Mouse (Mus musculus) gastrocnemius, adult 18-20 months (tissue): ENCODE results near the gene Kcnip4. TPM values are rescaled to one million over a fixed set of nuclear protein-coding genes. Genes with fewer than 3 reads are reported as not detected.

Experiments
- DNase-seq: peaks from one replicate; pipeline ENCODE4 v3.0.0; 2021; ENCODE audit warnings: low spot score
- long read RNA-seq, 2 experiments: library from polyadenylated mRNA; stranded (forward); transcript quantifications; one replicate each; pipeline ENCODE4 v2.0.0; 2021
- total RNA-seq, 2 experiments: library from RNA; stranded (reverse); gene quantifications; 2 replicates each; pipeline ENCODE4 v1.2.3; 2021

Gene Kcnip4
- not detected for total RNA-seq
- long read RNA-seq, experiment 1, result 0 reads
- long read RNA-seq, experiment 2, result 0 reads

GRCm38 (mm10) chr5:49524394-49525241 lies at the start of gene Kcnip4:
Gene Kcnip4, minus strand, starts transcription at chr5:49524907.
- no peak for DNase-seq

DNA sequence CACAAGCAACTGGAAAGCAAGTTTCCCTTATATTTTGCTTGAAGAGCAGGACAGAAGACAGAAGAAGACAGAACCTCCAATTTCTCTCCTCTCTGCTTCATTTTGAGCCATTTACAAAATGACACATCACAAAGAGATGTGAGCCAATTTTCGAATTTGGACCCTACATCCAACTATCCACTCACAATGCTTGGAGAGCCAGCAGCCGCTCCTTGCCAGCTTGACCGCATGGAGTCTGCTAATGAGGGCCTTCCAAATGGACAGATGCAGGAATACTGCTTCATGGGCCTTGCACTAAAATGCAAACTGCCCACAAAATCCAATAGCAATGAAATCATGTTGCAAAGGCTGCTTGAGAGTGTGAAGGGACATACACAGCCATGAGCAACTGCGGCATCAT lies 47.2 kb upstream of the Kcnip4 start:
- DNase-seq, result no peak

GRCm38 (mm10) chr5:49563751-49564150 lies 39.0 kb upstream of the Kcnip4 start:
- DNase-seq, result no peak

- no peak for DNase-seq
Observed at GRCm38 (mm10) chr5:49557436-49557835, 32.7 kb upstream of the Kcnip4 start.

DNA sequence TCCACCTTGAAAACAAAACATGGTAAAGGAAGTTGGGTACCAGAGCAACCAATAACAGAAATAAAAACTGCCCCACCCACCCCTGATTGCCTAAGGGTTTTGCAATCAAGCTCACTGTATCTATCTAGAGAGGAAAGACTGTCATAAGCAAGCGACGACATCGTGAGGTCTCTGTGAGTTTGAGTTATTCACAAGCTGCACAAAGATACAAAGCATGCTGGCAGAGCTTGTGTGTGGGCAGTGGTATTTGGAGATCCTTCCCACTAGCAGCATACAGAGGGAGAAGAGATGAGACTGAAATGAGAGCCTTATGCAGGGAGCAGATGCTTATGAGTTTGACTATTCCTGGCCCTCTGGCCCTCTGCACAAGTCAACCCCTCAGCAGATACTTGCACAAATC lies 23.2 kb upstream of the Kcnip4 start:
- no peak for DNase-seq

GRCm38 (mm10) chr5:49529362-49529761 lies 4.7 kb upstream of the Kcnip4 start:
- no peak for DNase-seq

GRCm38 (mm10) chr5:49525242-49525612 lies 520 bp upstream of the Kcnip4 start:
- no peak for DNase-seq

DNA sequence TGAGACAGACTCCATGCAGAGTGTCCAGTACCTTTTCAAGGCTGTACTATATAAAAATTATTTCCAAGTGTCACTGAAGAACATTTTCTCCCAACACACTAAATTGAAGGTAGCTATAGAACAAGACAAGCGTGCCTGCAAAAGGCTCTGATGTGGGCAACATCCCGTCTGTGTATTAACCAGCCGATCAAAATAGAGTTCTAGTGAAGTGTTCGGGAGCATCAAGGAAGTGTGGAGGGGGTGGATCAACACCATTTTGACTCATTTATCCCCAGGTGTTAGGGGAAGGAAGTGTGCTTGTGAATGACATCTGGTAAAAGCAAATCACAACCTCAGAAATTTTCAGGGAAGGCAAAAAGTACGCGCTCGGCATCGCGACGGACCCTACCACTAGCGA lies 712 bp downstream of the Kcnip4 start:
- no peak for DNase-seq

DNA sequence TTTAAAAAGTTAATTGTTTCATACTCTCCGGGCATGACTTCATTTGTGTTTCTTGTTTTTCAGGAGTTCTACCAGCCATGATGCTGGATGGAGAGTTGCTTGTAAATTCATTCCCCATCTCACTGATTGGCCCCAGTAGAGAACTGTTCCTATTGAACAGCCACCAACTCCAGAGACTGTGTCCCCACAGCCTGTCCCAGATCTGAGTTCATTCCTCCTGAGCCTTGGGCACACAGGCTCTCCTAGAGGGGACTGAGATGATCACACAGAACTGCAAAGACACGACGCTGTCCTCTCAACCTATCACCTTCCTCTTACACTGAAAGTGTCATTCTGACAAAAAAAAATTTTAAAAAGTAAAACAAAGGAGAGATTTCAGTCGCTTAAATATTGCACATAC lies 1.7 kb downstream of the Kcnip4 start:
- DNase-seq, result no peak

GRCm38 (mm10) chr5:49498743-49499142 lies 26.0 kb downstream of the Kcnip4 start:
- no peak for DNase-seq

DNA sequence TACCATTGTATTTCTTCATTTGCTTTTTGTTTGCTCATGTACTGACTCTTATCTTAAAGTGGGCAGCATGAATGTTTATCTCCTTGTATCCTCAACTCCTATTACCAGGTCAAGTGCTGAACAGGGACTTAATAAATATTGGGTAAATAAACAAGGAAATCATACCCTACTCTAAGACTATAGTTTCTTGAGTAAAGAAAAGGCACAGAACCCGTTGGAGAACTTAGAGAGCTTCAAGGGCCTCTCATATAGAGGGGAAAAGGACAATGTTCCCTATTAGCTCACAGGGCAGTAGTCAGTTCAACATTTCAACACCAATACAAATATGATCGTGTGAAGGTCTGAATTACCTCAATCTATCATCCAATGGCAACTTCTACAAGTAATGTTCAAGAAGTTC lies 37.4 kb downstream of the Kcnip4 start:
- no peak for DNase-seq

DNA sequence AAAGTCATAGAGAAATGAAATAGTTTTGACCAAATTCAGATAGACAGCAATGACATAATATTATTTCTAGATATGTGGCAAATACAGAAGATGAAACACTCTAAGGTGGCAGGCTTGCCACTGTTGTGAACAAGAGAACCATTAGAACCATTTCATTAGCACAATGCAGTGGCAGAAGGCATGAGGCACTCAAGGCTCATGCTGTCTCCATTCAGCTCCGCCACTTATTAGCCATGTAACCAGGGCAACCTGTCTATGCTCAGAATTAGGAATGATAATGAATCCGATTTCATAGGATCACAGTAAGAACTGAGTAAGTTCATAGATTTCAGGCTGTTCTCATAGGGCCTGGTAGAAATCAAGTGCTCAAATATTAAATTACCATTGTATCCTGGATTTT lies 54.0 kb downstream of the Kcnip4 start:
- DNase-seq, result no peak

DNA sequence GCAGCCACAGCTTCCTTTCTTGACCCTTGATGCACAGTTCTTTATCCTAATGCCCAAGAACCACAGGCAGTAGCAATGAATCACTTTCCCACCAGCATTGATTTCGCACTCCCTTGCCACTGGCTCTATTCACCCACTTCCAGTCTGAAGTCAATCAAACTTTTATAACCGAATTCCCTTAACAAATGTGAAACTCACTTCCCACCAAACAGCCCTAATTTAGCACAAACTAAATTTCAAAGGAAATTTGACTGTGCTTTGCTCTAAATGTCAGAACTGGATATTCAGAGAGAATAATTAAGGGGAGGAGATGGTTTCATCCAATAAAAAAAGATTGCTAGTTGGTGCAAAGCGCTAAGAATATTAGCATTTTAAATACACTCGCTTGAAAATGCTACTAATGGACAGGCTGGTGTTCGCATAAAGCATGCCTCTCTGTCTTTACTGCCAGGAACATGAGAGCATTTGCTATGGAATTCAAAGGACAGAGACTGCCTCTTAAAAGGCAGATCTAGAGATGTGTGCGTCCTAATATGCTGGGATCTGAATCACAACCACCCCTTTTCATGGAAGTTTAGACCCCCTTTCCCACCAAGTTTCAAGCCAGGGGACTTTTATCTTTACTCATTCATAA lies 63.9 kb downstream of the Kcnip4 start:
- no peak for DNase-seq

- DNase-seq, result no peak
Observed at GRCm38 (mm10) chr5:49453100-49453499, 71.6 kb downstream of the Kcnip4 start.

GRCm38 (mm10) chr5:49451295-49451694 lies 73.4 kb downstream of the Kcnip4 start:
- no peak for DNase-seq

DNA sequence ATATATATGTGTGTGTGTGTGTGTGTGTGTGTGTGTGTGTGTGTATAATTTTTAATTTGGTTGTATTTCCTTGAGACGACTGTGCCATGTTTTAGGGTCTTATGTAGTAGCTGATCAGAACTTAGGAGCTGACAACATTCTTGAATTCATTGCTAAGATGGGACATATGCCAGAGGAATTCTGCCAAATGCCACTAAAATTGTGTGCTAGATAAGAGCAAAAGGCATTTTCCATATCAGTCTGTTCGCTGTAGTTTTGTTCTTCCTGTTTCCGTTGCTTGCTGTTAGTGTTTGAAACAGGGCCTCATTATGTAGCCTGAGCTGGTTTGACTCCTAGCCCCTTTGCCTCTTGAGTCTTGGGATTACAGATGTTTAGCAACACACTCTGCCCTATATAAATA lies 73.8 kb downstream of the Kcnip4 start:
- no peak for DNase-seq

DNA sequence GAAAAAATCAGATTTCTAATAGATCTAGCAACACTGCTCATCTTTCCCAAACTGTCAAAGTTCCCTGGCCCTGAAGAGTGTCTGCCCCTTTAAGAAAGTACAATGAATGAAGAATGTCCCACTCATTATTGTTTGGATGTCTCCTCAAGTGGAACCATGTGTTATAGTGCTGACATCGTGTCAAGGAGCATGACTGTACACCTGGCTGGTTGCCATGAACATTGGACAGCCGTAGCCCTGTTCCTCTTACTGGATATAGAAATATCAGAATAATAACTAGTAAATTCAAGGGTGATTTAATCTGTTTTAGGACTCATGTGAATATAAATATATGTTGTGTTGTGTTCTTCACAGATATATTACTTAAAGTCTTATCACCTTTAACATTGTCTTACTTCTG lies 87.5 kb downstream of the Kcnip4 start:
- DNase-seq, result no peak

- no peak for DNase-seq
Observed at GRCm38 (mm10) chr5:49427689-49428088, 97.0 kb downstream of the Kcnip4 start.

- no peak for DNase-seq
Observed at GRCm38 (mm10) chr5:49419707-49420106, 105.0 kb downstream of the Kcnip4 start.

GRCm38 (mm10) chr5:49408351-49408750 lies 116.4 kb downstream of the Kcnip4 start:
- DNase-seq, result no peak

- no peak for DNase-seq
Observed at GRCm38 (mm10) chr5:49370543-49371076, 154.1 kb downstream of the Kcnip4 start.

GRCm38 (mm10) chr5:49368636-49369423 lies 155.9 kb downstream of the Kcnip4 start:
- DNase-seq, result no peak
